Mouse (Mus musculus) kidney, postnatal 25 days (tissue): ENCODE results near the gene Kctd17.

Source experiments
- DNase-seq, 2 experiments: peaks; one replicate each; pipeline ENCODE4 v3.0.0; 2021; ENCODE audit warnings: mixed read lengths in 2 of 2

Kctd17 gene

GRCm38 (mm10) chr15:78483311-78483710 is 54.9 kb downstream of the Kctd17 start:
- no peak for DNase-seq

GRCm38 (mm10) chr15:78486564-78486963 is 58.2 kb downstream of the Kctd17 start:
- DNase-seq, result no peak

GRCm38 (mm10) chr15:78487066-78487465 is 58.7 kb downstream of the Kctd17 start:
- DNase-seq, result no peak
